ENCODE assay signal across 12 mouse cellular contexts in genomic region chr11:76439666-76440065, GRCm38 (mm10). TPM values are rescaled to one million over a fixed set of nuclear protein-coding genes. Genes with fewer than 3 reads are reported as not detected.
DNase-seq lines count a peak whose midpoint lies in the region; ATAC-seq lines count a peak whose summit lies in the region.
"Had no signal": no experiment of that assay in that cellular context is flagged by ENCODE, and none has a peak within 500 bp of the region (broad histone marks: within the 10 kb centered on the region; RNA-seq: fewer than 3 reads in every experiment).

No protein-coding gene starts in this region.

- ATAC-seq in intestine, embryonic 16.5 days: 0 out of 2 replicates have a peak, but pooled peaks have one; percentile 5
- ATAC-seq in midbrain, embryonic 15.5 days (replicated peaks): no peak
- ATAC-seq in activated CD4-positive, CD25-positive, alpha-beta regulatory T cell, adult 4 months: no peak

- peaks cover 82% of the 10 kb centered on the region for H3K4me1 ChIP-seq in embryonic facial prominence, embryonic 10.5 days
- H3K4me1 ChIP-seq in intestine, embryonic 16.5 days (ENCODE audit: control insufficient read depth, insufficient read depth, low read length): peaks cover 18% of the 10 kb centered on the region
- H3K4me1 ChIP-seq in midbrain, embryonic 15.5 days: peaks cover 44% of the 10 kb centered on the region

- no peak overlapping the region for H3K9ac ChIP-seq in intestine, embryonic 16.5 days (ENCODE audit: low read depth, low read length)
- no peak overlapping the region for H3K9ac ChIP-seq in midbrain, embryonic 15.5 days
- H3K9ac ChIP-seq: neural tube, embryonic 12.5 days had no signal

- peaks cover 21% of the 10 kb centered on the region for H3K36me3 ChIP-seq in embryonic facial prominence, embryonic 10.5 days (replicated peaks)
- H3K36me3 ChIP-seq in intestine, embryonic 16.5 days (ENCODE audit: control insufficient read depth, insufficient read depth, low read length): peaks cover 3% of the 10 kb centered on the region
- H3K36me3 ChIP-seq in midbrain, embryonic 15.5 days (replicated peaks): peaks cover 8% of the 10 kb centered on the region; the same call in 1 of the 2 replicates

- H3K9me3 ChIP-seq in embryonic facial prominence, embryonic 10.5 days: no peaks in the 10 kb centered on the region
- H3K9me3 ChIP-seq in intestine, embryonic 16.5 days (ENCODE audit: control insufficient read depth, low read length): no peaks in the 10 kb centered on the region
- H3K9me3 ChIP-seq in midbrain, embryonic 15.5 days: no peaks in the 10 kb centered on the region
- H3K9me3 ChIP-seq: neural tube, embryonic 12.5 days had no signal

- intact Hi-C loops in gastrocnemius, postnatal 14 days (cut with DNase I; ENCODE audit: low total_unique reads): no loop called here
- intact Hi-C loops in heart, postnatal 10 days (cut with DNase I): no loop called here

- DNase-seq in layer of hippocampus, adult 11-12 months (ENCODE audit: low spot score): peak; percentile 63
- DNase-seq in layer of hippocampus, postnatal 10 days (ENCODE audit: low spot score in 2 of 2): no peak
- DNase-seq in embryonic facial prominence, embryonic 10.5 days (ENCODE audit: low spot score): no peak
- no peak for DNase-seq in gastrocnemius, postnatal 14 days
- DNase-seq in heart, postnatal 10 days: no peak
- DNase-seq: heart, adult 18-20 months; kidney, adult 11 months; lung, postnatal 36 days had no signal

- H3K27me3 ChIP-seq in embryonic facial prominence, embryonic 10.5 days (replicated peaks; ENCODE audit: low read depth, poor library complexity, severe bottlenecking): peaks cover 33% of the 10 kb centered on the region
- H3K27me3 ChIP-seq in intestine, embryonic 16.5 days (replicated peaks; ENCODE audit: control insufficient read depth, insufficient read depth, low read length): no peaks in the 10 kb centered on the region
- H3K27me3 ChIP-seq in midbrain, embryonic 15.5 days (replicated peaks): no peaks in the 10 kb centered on the region
- H3K27me3 ChIP-seq: neural tube, embryonic 12.5 days had no signal

- no peak overlapping the region for H3K4me3 ChIP-seq in embryonic facial prominence, embryonic 10.5 days
- no peak overlapping the region for H3K4me3 ChIP-seq in intestine, embryonic 16.5 days (ENCODE audit: low read length)
- no peak overlapping the region for H3K4me3 ChIP-seq in midbrain, embryonic 15.5 days
- H3K4me3 ChIP-seq: neural tube, embryonic 12.5 days had no signal

- H3K4me2 ChIP-seq in intestine, embryonic 16.5 days (ENCODE audit: low read depth, low read length): no peak overlapping the region
- no peak overlapping the region for H3K4me2 ChIP-seq in midbrain, embryonic 15.5 days
- H3K4me2 ChIP-seq: neural tube, embryonic 12.5 days had no signal

- H3K27ac ChIP-seq in embryonic facial prominence, embryonic 10.5 days (replicated peaks): peak overlapping the region; percentile 41; the same call in 1 of the 2 replicates
- H3K27ac ChIP-seq in intestine, embryonic 16.5 days (ENCODE audit: low read length): peak overlapping the region; percentile 24; the same call in 1 of the 2 replicates
- peak overlapping the region; percentile 23; the same call in 1 of the 2 replicates for H3K27ac ChIP-seq in midbrain, embryonic 15.5 days
- H3K27ac ChIP-seq: neural tube, embryonic 12.5 days had no signal

- WGBS in embryonic facial prominence, embryonic 10.5 days: 28% methylated on average over 3 of the region's 3 CpGs
- 21% methylated on average over 3 of the region's 3 CpGs for WGBS in intestine, embryonic 16.5 days
- WGBS in midbrain, embryonic 15.5 days: 7% methylated on average over 3 of the region's 3 CpGs

RNA-seq across cellular contexts. Expression of gene Timm22, which starts 32.9 kb away (rescaled TPM):
- 10 to 100 TPM; 38.1 to 39.9 TPM for total RNA-seq in layer of hippocampus, postnatal 10 days (2021)
- polyA plus RNA-seq in embryonic facial prominence, embryonic 10.5 days (2016; fragmentation: Nextera tagmentation; extraction: Ambion mirVana): 135 and 144 TPM in 2 replicates
- 92.8 and 96.6 TPM in 2 replicates for polyA plus RNA-seq in intestine, embryonic 16.5 days (2015; fragmentation: Nextera tagmentation; extraction: Ambion mirVana)
- 103 and 109 TPM in 2 replicates for polyA plus RNA-seq in midbrain, embryonic 15.5 days (2015; fragmentation: Nextera tagmentation; extraction: Ambion mirVana)
- total RNA-seq in gastrocnemius, postnatal 14 days (2021): 10 to 100 TPM; 38.6 to 46.2 TPM
- 10 to 100 TPM; 52.1 to 72.8 TPM for polyA plus RNA-seq in activated CD4-positive, CD25-positive, alpha-beta regulatory T cell, adult 4 months (2017; shearing (Covaris generic))
- 10 to 100 TPM; 43.4 to 51.7 TPM for total RNA-seq in heart, postnatal 10 days (2021)

RNA-seq across cellular contexts. Expression of gene Nxn, which starts 40.7 kb away (rescaled TPM):
- total RNA-seq in layer of hippocampus, postnatal 10 days (2021): 10 to 100 TPM; 11.1 to 13.0 TPM
- polyA plus RNA-seq in embryonic facial prominence, embryonic 10.5 days (2016; fragmentation: Nextera tagmentation; extraction: Ambion mirVana): 41.1 and 42.0 TPM in 2 replicates
- polyA plus RNA-seq in intestine, embryonic 16.5 days (2015; fragmentation: Nextera tagmentation; extraction: Ambion mirVana): 20.1 and 25.7 TPM in 2 replicates
- 22.3 and 23.1 TPM in 2 replicates for polyA plus RNA-seq in midbrain, embryonic 15.5 days (2015; fragmentation: Nextera tagmentation; extraction: Ambion mirVana)
- 10 to 100 TPM; 28.7 to 28.8 TPM for total RNA-seq in gastrocnemius, postnatal 14 days (2021)
- 1 to 10 TPM in 1 of 2 experiments, under 1 TPM in 1; 0.71 to 1.8 TPM for polyA plus RNA-seq in activated CD4-positive, CD25-positive, alpha-beta regulatory T cell, adult 4 months (2017; shearing (Covaris generic))
- total RNA-seq in heart, postnatal 10 days (2021): 10 to 100 TPM; 15.7 to 17.4 TPM
